Mouse (Mus musculus) frontal cortex, adult (tissue): ENCODE measurements at regions not wholly inside any gene's neighbourhood (a gene's known extent, or its start where the extent isn't known, plus 50 kb on each side); places are given as distances from the start of the nearest gene placed in this dataset.
"Not testable (repeated sequence)": the region's sequence is repeated elsewhere in the genome, so short reads cannot be mapped to it uniquely, and the experiment has no call there.

Experiments
- ATAC-seq: cut with Nextera tagmentation; 2 replicates; pipeline ENCODE4 v1.9.2; 2017; ENCODE audit warnings: mild to moderate bottlenecking, moderate library complexity, mixed read lengths; ENCODE audit not compliant: low TSS enrichment

DNA sequence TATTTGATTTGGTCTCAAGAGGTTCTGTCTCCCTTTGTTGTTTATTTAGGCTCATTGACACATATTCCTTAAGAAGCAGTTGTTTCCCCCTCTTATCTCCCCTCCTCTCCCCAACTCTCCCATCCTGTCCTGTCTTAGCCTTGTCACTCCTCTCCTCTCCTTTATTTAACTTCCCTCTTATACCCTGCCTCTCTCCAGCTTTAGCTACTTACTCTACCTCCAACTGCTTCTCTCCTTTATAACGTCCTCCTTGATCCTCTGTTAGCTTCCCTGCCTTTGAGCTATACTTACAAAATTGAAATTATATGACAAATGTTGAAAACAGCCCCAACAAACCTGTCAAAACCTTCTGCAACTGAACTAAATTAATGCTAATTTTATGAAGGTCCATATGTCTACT, 841.7 kb upstream of the G6pd2 start:
- ATAC-seq = no peak

DNA sequence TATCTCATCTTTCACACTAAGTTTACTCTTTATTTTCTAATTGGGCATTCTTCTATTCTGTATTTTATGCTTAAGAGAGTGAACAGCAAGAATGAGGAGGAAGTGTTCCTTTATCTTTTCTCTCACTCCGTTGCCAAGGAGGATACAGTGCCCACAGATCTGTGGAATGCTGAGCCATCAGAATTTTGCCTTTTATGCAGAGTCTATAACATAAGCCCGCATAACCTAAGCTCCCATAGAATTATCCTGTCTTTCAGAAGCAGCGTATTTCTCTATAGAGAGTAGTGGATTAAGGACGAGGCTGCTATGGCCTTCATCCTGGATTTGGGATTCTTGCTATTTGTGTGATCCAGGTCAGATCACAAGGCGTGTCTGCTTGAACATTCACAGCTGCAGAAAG, 839.1 kb upstream of the G6pd2 start:
- ATAC-seq = peak; percentile 85

DNA sequence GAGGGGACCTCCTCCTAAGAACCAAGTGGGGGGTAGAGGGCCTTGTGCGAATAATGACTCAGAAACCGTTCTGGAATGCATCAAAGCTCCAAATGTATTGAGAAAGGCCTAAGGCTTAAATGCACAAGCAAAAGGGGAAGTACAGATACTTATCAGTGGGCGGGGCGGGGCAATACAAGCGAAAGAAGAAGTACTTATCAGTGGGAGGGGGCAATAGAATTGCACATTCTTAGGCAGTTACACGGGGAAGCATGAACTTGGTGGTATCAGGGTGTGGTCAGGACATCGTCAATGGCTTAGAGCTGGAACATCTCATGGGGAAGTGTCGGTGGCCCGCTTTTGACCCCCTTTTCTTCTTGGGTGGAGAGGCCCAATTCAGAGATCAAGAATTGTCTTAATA, 829.9 kb upstream of the G6pd2 start:
- no peak for ATAC-seq

DNA sequence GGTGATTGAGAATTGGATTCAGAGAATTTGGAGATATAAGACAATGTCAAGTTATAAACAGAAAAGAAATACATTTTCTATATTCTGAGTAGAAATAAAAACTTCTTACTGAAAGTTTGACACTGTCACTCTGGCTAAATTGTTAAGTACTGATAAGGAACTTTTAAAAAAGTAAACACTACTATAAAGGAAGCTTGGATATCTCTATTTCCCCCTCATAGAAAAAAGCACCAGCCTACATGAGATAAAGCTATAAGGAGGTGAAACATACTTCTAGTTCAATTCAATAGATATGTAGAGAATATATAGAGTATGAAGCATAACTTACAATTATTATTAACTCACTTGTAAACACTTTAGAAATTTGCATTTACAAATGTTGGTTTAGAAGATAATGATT, 820.3 kb upstream of the G6pd2 start:
- no peak for ATAC-seq

DNA sequence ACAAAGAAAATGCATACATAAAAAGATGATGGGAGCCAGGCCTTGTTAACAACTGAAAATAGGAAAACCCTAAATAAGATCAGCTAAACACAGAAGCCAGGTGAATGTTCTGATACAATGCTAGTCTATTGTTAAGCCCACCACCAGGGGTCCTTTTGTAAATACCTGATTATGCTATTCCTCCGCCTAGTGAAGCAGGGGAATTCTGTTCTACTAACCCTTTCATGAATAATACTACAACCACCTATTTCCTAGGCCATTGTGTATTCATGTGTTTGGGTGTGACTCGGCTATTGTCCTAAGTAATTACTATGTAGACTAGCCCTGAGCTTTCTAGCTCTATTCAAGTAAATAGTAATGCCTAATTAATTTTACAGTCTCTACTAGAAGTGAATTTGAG, 819.3 kb upstream of the G6pd2 start:
- not testable (repeated sequence) for ATAC-seq

DNA sequence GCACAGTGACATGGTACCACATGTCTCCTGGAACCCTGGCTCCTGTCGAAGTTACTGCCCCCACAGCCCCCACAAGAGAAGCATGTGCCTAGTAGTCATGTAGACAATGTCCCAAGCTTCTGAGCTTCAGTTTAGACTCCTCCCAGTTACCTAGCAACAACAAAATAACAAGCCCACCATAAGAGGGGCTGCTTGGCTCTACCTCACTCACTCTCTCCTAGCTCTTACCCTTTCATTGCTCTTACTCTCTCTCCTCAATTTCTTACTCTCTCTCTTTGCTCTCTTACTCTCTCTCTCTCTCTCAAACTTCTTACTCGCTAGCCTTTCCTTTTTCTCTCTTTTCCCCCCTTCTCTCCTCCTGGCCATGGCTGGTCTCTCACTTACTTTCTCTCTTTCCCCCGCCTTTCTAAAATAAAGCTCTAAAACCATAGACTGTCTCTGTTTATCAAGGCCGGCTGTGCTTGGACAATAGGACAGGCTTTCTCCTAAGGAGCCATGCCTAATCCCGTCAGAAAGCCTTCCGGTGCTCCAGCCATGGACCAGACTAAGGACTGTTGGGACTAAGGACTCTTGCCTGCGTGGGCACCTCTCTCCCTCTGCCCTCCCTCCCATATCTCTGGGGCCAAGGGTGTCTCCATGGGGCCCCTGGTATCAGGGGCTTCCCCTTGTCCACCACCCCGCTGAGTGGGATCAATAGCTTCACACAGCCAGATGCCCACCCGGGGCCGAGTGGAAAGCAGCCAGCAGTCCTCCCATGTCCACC, 813.7 kb upstream of the G6pd2 start:
- ATAC-seq = no peak

DNA sequence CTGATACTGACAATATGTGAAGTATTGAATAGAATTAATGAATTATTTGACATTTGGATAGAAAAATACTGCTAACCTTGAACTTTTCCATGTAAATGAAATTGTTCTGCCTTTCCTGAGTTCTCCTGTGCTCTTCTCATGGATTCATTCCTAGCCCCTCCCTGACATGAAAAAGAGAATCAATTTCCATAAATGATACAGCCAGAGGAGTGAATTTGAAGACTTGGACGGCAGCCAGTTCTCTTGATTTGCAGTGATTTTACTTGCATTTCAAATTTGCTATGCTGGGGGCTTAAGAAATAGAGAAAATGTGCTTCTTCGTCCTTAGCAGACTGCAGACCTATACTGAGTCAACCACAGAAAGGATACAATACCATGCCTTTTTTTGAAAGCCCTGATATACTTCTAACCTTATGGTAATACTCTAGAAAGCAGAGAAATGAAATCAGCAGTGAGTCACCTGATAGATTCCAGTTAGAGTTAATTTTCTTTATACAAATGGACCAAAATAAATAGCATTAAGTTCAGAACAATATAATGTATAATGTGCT, 773.0 kb upstream of the G6pd2 start:
- no peak for ATAC-seq
